Mouse (Mus musculus) embryonic fibroblast, embryonic 13.5 days (primary cell): ENCODE data around the gene Apc2. TPM values are rescaled to one million over a fixed set of nuclear protein-coding genes. Genes with fewer than 3 reads are reported as not detected.

Experiments
- H3K27ac ChIP-seq: 2 replicates; pipeline ENCODE4 v1.5.1; 2012; ENCODE audit warnings: low read length, control low read depth, inconsistent platforms; ENCODE audit not compliant: insufficient read depth
- H3K4me1 ChIP-seq: 2 replicates; pipeline ENCODE4 v1.6.1; 2011; ENCODE audit warnings: low read length; ENCODE audit not compliant: control insufficient read depth, insufficient read depth
- H3K4me3 ChIP-seq: 2 replicates; pipeline ENCODE4 v1.5.1; 2011; ENCODE audit warnings: mild to moderate bottlenecking, control low read depth, low read length; ENCODE audit not compliant: insufficient read depth
- CTCF ChIP-seq: IDR thresholded peaks from 2 replicates; pipeline ENCODE4 v1.5.1; 2011; ENCODE audit warnings: mild to moderate bottlenecking, control low read depth, low read length, moderate library complexity, borderline replicate concordance; ENCODE audit not compliant: insufficient read depth
- POLR2A ChIP-seq: IDR thresholded peaks from 2 replicates; pipeline ENCODE4 v1.6.1; 2011; ENCODE audit warnings: low read depth, mild to moderate bottlenecking, control low read depth, low read length, moderate library complexity
- polyA plus RNA-seq: library from polyadenylated mRNA; stranded (reverse); fragments of >200 nt; gene quantifications from 2 replicates; pipeline ENCODE4 v1.2.4, GENCODE M21; 2011; ENCODE audit warnings: low read depth; ENCODE audit not compliant: missing spikeins, insufficient read length

Apc2 gene
- polyA plus RNA-seq, 1 experiment, result 2.5 TPM

- Histone ChIP-seq H3K4me1 (peaks cover 4% of the 10 kb centered on the region; the same call in 1 of the 2 replicates), H3K27ac (no peak overlapping the region), H3K4me3 (no peak overlapping the region)
- TF ChIP-seq CTCF (no peak), POLR2A (no peak)
Observed at GRCm38 (mm10) chr10:80348981-80349380, 53.2 kb downstream of the Apc2 start.

- no peak overlapping the region for H3K4me3 ChIP-seq
- peaks cover 4% of the 10 kb centered on the region; the same call in 1 of the 2 replicates for H3K4me1 ChIP-seq
- no peak for TF ChIP-seq POLR2A
- TF ChIP-seq CTCF, result peak; percentile 96
- no peak overlapping the region for H3K27ac ChIP-seq
Observed at GRCm38 (mm10) chr10:80350292-80350691, 54.5 kb downstream of the Apc2 start.

- TF ChIP-seq CTCF, result no peak
- no peak for TF ChIP-seq POLR2A
- Histone ChIP-seq H3K4me3 (no peak overlapping the region), H3K4me1 (no peaks in the 10 kb centered on the region), H3K27ac (no peak overlapping the region)
Observed at GRCm38 (mm10) chr10:80351896-80352295, 56.1 kb downstream of the Apc2 start.

GRCm38 (mm10) chr10:80352727-80353126 is 57.0 kb downstream of the Apc2 start:
- Histone ChIP-seq H3K4me3 (no peak overlapping the region), H3K4me1 (no peaks in the 10 kb centered on the region), H3K27ac (no peak overlapping the region)
- TF ChIP-seq POLR2A, result no peak
- no peak for TF ChIP-seq CTCF

- Histone ChIP-seq H3K4me3 (no peak overlapping the region), H3K4me1 (no peaks in the 10 kb centered on the region), H3K27ac (no peak overlapping the region)
- TF ChIP-seq POLR2A (no peak), CTCF (no peak)
Observed at GRCm38 (mm10) chr10:80355431-80355830, 59.7 kb downstream of the Apc2 start.

- Histone ChIP-seq H3K27ac (no peak within 1 kb of the TSS), H3K4me1 (no peaks in the 10 kb centered on the region), H3K4me3 (no peak within 1 kb of the TSS)
- TF ChIP-seq POLR2A (no peak), CTCF (no peak)
Observed at GRCm38 (mm10) chr10:80356001-80356682, 60.4 kb downstream of the Apc2 start, which contains the start of gene Plk5. Gene Plk5, plus strand, starts transcription at chr10:80356459.

GRCm38 (mm10) chr10:80356737-80357136 is 61.0 kb downstream of the Apc2 start:
- no peaks in the 10 kb centered on the region for H3K4me1 ChIP-seq
- H3K27ac ChIP-seq, result no peak overlapping the region
- no peak for TF ChIP-seq POLR2A
- TF ChIP-seq CTCF, result no peak
- no peak overlapping the region for H3K4me3 ChIP-seq

- Histone ChIP-seq H3K4me1 (no peaks in the 10 kb centered on the region), H3K4me3 (no peak overlapping the region), H3K27ac (no peak overlapping the region)
- no peak for TF ChIP-seq POLR2A
- no peak for TF ChIP-seq CTCF
Observed at GRCm38 (mm10) chr10:80357336-80357735, 61.6 kb downstream of the Apc2 start.

- H3K4me3 ChIP-seq, result no peak overlapping the region
- H3K27ac ChIP-seq, result no peak overlapping the region
- TF ChIP-seq POLR2A (no peak), CTCF (no peak)
- H3K4me1 ChIP-seq, result no peaks in the 10 kb centered on the region
Observed at GRCm38 (mm10) chr10:80357994-80358639, 62.3 kb downstream of the Apc2 start.

- no peak for TF ChIP-seq POLR2A
- TF ChIP-seq CTCF, result no peak
- Histone ChIP-seq H3K4me3 (no peak overlapping the region), H3K4me1 (no peaks in the 10 kb centered on the region; the same call in 1 of the 2 replicates), H3K27ac (no peak overlapping the region)
Observed at GRCm38 (mm10) chr10:80363734-80364133, 68.0 kb downstream of the Apc2 start.
